Mouse (Mus musculus): ENCODE results near the gene Gm10964. TPM values are rescaled to one million over a fixed set of nuclear protein-coding genes. Genes with fewer than 3 reads are reported as not detected.

Gm10964 gene
- polyA plus RNA-seq, 1 experiment from 2014 or later, result not detected

DNA sequence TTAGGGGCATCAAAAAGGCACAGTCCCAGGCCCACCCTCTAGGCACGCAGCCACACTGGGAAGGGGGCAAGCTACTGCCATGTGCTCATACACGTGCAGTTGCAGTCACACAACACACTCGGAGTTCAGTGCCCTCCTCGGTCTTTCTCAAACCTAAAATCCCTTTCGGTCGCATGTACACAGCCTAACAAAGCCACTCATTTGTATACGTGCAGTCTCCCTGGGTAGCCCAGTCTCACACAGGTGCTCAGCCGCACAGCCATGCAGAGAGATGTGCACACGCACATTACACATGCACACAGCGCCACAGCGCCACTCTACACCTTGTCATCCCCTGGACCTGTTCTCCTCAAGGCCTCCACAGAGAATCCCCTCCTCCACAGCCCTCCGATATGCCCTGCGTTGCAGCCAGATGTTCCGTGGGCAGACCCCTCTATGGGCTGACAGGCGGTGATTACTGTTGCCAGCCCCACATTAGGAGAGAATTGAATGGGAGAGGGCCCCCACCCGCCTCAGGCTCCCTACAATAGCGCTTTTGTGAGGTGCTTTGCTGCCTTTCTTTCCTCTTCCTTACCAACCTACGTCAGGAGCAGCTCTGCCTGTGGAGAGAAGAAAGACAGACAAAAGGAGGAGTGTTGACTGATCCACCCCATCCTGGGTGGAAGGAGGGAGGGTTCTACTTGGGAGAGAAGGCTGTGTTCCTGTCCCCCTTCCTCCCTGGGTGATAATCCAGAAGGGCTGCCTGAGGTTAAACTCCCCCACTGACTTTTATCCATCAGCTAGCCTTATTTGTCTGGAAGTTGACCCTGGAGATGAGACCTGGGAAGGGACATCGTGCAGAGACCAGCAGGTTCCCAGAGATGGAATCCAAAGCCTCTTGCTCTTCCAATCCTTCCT is 5.1 kb upstream of the Gm10964 start:
- H3K27me3 ChIP-seq (ENCODE audit: insufficient read depth, low read length), result no peaks in the 10 kb centered on the region
- H3K27ac ChIP-seq, result peak overlapping the region; percentile 82; the same call in 1 of the 2 replicates
- no peaks in the 10 kb centered on the region for H3K9me3 ChIP-seq (replicated peaks; ENCODE audit: low read length)
- no peaks in the 10 kb centered on the region for H3K36me3 ChIP-seq (ENCODE audit: insufficient read depth, low read length)
- 38% methylated on average over 19 of the region's 19 CpGs for WGBS
- DNase-seq (ENCODE audit: low spot score), result peak; percentile 11
- peak overlapping the region; percentile 33; the same call in 1 of the 2 replicates for H3K9ac ChIP-seq (ENCODE audit: low read depth, low read length)
- TF ChIP-seq CTCF (IDR thresholded peaks at IDR 0.05; ENCODE audit: low read depth), result no peak
- ATAC-seq (replicated peaks; ENCODE audit: low FRiP score, low read depth), result no peak
- peak overlapping the region; percentile 67 for H3K4me2 ChIP-seq (ENCODE audit: low read length)
- peaks cover 15% of the 10 kb centered on the region; the same call in 1 of the 2 replicates for H3K4me1 ChIP-seq (replicated peaks; ENCODE audit: insufficient read depth, low read length)
- no peak overlapping the region for H3K4me3 ChIP-seq (replicated peaks; ENCODE audit: low read depth, low read length)

DNA sequence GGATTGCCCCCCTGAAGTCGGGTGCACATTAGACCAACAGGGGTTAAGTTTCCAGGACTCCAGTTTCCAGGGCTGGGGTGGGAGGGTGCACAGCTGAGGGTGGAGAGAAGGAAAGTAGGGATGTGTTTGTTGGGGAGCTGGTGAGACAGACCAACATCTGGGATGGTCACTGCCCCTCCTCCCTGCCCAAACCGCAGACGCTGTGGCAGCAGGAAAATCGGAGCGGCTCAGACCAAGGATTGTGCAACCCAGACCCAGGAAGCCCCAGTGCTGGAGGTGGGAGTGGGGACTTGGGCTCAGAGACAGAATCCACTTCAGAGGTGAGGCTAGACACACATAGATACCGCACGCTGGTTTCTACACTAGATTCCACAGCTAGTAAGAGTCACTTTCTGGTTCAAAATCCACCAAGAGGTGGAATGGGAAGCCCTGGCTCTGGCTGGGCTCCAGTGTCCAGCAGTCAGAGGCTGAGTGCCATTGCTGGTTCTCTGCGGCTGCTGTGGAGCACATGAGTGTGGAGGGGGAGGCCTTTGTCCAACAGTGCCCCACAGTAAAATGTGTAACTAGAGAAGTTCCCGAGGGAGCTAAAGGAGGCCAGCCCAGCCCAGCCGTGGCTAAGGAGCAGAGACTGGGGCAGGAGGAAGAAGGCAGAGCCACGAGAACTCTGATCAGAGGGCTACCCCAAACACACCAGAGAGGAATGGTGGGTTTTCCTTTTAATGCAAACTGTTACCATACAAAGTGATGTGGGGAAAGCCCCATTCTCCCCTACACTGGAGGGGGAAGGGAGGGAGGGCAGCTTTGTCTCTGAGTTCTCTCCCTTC is 4.3 kb upstream of the Gm10964 start:
- Histone ChIP-seq H3K27ac (peak overlapping the region; percentile 82), H3K4me3 (replicated peaks; ENCODE audit: low read depth, low read length) (no peak overlapping the region), H3K4me2 (ENCODE audit: low read length) (peak overlapping the region; percentile 67), H3K27me3 (ENCODE audit: insufficient read depth, low read length) (no peaks in the 10 kb centered on the region), H3K36me3 (ENCODE audit: insufficient read depth, low read length) (no peaks in the 10 kb centered on the region), H3K4me1 (replicated peaks; ENCODE audit: insufficient read depth, low read length) (peaks cover 15% of the 10 kb centered on the region; the same call in 1 of the 2 replicates), H3K9me3 (replicated peaks; ENCODE audit: low read length) (no peaks in the 10 kb centered on the region), H3K9ac (ENCODE audit: low read depth, low read length) (peak overlapping the region; percentile 33)
- WGBS, result 8% methylated on average over 11 of the region's 11 CpGs
- DNase-seq (ENCODE audit: low spot score) (peak; percentile 77), ATAC-seq (replicated peaks; ENCODE audit: low FRiP score, low read depth) (no peak)
- no peak for TF ChIP-seq CTCF (IDR thresholded peaks at IDR 0.05; ENCODE audit: low read depth)

DNA sequence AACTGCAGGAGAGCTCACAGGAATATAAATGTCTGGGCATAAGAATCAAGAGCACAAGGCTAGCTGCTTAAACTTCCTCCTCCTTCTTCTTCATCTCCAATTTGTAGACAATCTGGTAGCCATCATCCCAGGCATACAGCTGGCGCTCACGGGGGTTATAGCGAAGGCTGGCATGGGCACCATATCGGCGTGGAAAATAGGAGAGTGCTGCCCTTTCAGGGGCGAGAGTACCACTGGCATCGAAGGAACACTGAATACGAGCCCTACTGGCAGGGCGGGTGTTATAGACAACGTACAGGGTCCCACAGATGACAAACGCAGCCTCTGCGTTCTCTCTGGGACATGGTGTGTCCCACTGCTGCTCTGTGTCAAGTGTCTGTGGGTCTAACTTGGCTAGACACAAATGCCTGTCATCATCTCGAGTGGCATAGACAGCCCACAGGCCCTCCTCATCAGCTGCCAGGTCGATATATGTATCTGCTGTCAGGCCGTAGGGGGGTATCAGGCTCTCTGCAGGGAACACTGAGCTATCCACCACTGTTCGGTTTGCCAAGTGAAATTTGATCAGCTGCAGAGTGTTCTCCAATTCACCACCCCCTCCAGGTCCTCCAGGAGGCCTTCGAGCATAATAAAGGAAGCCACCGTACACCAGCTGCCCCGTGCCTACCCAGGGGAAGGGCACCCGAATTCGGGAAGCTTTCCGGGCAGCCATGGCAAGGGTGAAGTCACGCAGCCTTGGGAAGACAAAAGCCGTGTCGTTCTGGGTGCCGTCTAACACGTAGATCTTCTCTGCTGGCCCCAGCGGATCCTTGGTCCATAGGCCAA is 3.2 kb upstream of the Gm10964 start:
- H3K36me3 ChIP-seq (ENCODE audit: insufficient read depth, low read length), result no peaks in the 10 kb centered on the region
- no peaks in the 10 kb centered on the region for H3K9me3 ChIP-seq (replicated peaks; ENCODE audit: low read length)
- peak overlapping the region; percentile 35 for H3K9ac ChIP-seq (ENCODE audit: low read depth, low read length)
- H3K27ac ChIP-seq, result peak overlapping the region; percentile 82
- peak overlapping the region; percentile 67 for H3K4me2 ChIP-seq (ENCODE audit: low read length)
- 61% methylated on average over 28 of the region's 28 CpGs for WGBS
- DNase-seq (ENCODE audit: low spot score) (peak; percentile 16), ATAC-seq (replicated peaks; ENCODE audit: low FRiP score, low read depth) (no peak)
- H3K4me3 ChIP-seq (replicated peaks; ENCODE audit: low read depth, low read length), result peak overlapping the region; percentile 33
- no peak for TF ChIP-seq CTCF (IDR thresholded peaks at IDR 0.05; ENCODE audit: low read depth)
- peaks cover 15% of the 10 kb centered on the region; the same call in 1 of the 2 replicates for H3K4me1 ChIP-seq (replicated peaks; ENCODE audit: insufficient read depth, low read length)
- no peaks in the 10 kb centered on the region for H3K27me3 ChIP-seq (ENCODE audit: insufficient read depth, low read length)

DNA sequence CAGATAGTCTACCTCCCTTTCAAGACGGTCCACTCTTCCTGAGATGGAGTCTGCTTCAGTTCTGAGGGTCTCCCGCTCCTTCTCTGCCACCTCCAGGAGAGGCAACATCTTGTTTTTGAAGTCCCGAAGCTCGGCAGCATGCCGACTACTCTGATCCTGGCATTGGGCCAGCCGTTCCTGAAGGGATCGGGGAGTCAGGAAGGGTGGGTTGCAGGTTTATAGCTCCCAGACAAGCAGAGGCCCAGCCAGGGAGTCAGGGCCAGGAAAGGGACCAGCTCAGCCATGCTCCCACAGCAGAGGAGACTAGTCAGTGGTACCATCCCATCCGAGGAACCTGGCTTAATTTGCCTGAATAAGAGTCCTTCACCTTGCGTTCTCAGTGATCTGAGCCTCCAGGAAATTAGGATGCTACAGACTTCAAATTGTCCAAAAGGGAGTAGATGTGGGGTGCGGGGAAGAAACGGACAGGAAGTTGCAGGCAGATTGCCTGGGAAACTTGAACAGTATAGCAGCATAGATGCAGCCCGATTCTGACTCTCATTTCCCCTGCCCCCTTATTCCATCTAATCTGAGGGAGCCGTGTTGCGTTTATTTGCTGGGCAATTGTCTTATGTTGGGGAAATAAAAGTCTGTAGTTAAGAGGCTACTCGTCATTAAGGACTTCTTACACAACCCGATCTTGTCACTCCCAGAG is 2.0 kb upstream of the Gm10964 start:
- Histone ChIP-seq H3K4me3 (replicated peaks; ENCODE audit: low read depth, low read length) (peak overlapping the region; percentile 33), H3K4me2 (ENCODE audit: low read length) (peak overlapping the region; percentile 67), H3K4me1 (replicated peaks; ENCODE audit: insufficient read depth, low read length) (peaks cover 15% of the 10 kb centered on the region; the same call in 1 of the 2 replicates), H3K27me3 (ENCODE audit: insufficient read depth, low read length) (no peaks in the 10 kb centered on the region), H3K9me3 (replicated peaks; ENCODE audit: low read length) (no peaks in the 10 kb centered on the region), H3K27ac (peak overlapping the region; percentile 82), H3K9ac (ENCODE audit: low read depth, low read length) (peak overlapping the region; percentile 45; the same call in 1 of the 2 replicates), H3K36me3 (ENCODE audit: insufficient read depth, low read length) (0 out of 2 replicates have a peak, but pooled peaks cover 4% of the 10 kb centered on the region)
- WGBS, result 16% methylated on average over 16 of the region's 16 CpGs
- DNase-seq (ENCODE audit: low spot score), result peak; percentile 64
- TF ChIP-seq CTCF (IDR thresholded peaks at IDR 0.05; ENCODE audit: low read depth), result no peak
- no peak for ATAC-seq (replicated peaks; ENCODE audit: low FRiP score, low read depth)

DNA sequence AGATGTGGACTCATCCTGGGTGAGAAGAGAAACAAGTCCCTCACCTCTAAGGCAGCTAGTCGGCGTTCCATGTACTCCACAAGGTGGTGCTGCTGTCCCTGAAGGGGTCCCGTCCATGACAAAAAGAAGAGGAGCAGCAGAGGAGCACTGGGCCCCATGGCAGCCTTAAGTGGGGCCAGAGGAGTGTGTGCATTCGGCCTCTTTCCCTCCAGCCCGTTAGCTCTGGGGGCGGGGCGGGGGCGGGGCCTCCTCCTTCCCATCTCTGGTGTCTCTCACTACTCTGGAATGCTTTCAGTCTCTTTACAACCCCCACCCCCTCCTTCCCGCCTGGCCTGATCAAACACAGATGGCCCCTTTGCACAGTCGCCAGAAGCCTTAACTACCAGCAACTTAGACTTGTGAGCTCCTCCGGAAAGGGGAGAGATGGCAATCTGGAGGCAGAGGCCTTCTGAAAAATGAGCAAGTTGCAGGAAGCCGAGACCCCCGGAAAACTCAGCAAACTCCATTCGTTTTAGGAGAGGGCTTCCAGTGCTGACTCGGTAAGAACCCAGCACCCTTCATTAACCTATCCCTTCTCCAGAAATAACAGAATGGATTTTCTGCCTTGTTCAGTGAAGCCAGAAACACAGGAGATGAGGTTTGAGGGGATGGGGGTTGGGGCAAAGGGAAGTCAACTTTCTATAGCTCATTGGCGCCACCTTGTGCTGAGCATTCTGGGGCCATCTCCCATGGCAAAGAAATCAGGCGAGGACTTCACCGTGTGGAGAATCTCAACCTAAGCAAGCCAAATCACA is 1.2 kb upstream of the Gm10964 start, which contains the start of gene Olfml3:
Gene Olfml3, minus strand, starts transcription at position 224 of the 794 bp plus-strand sequence.
- Histone ChIP-seq H3K27me3 (ENCODE audit: insufficient read depth, low read length) (no peaks in the 10 kb centered on the region), H3K4me1 (replicated peaks; ENCODE audit: insufficient read depth, low read length) (peaks cover 15% of the 10 kb centered on the region; the same call in 1 of the 2 replicates), H3K4me2 (ENCODE audit: low read length) (peak within 1 kb of the TSS; percentile 67), H3K36me3 (ENCODE audit: insufficient read depth, low read length) (peaks cover 6% of the 10 kb centered on the region; the same call in 1 of the 2 replicates), H3K9ac (ENCODE audit: low read depth, low read length) (peak within 1 kb of the TSS; percentile 45; the same call in 1 of the 2 replicates), H3K9me3 (replicated peaks; ENCODE audit: low read length) (no peaks in the 10 kb centered on the region), H3K27ac (peak within 1 kb of the TSS; percentile 82), H3K4me3 (replicated peaks; ENCODE audit: low read depth, low read length) (peak within 1 kb of the TSS; percentile 33)
- peak; percentile 90 for TF ChIP-seq CTCF (IDR thresholded peaks at IDR 0.05; ENCODE audit: low read depth)
- DNase-seq (ENCODE audit: low spot score) (peak; percentile 94), ATAC-seq (replicated peaks; ENCODE audit: low FRiP score, low read depth) (peak; percentile 76)
- WGBS, result under 1% methylated on average over 18 of the region's 18 CpGs

Measured in kidney, postnatal 0 days (tissue).